Mouse (Mus musculus) frontal cortex, adult 2 months (tissue): ENCODE results near the gene Astn2. TPM values are rescaled to one million over a fixed set of nuclear protein-coding genes. Genes with fewer than 3 reads are reported as not detected.
"Not testable (repeated sequence)": the region's sequence is repeated elsewhere in the genome, so short reads cannot be mapped to it uniquely, and the experiment has no call there.

Experiments
- DNase-seq, 2 experiments: peaks; one replicate each; pipeline ENCODE4 v3.0.0; 2022; ENCODE audit warnings: low spot score in 1 of 2; ENCODE audit errors: extremely low spot score in 1 of 2
- polyA plus RNA-seq: library from polyadenylated mRNA; depleted of rRNA; stranded (reverse); fragments of >200 nt; gene quantifications from 2 replicates; pipeline ENCODE4 v1.2.3, GENCODE M21; 2012

Gene Astn2
- polyA plus RNA-seq, 1 experiment = 18.2 TPM

- no peak for DNase-seq
Observed at GRCm38 (mm10) chr4:65694011-65694410, 710.4 kb downstream of the Astn2 start.

- DNase-seq = no peak
Observed at GRCm38 (mm10) chr4:65687006-65687723, 717.2 kb downstream of the Astn2 start.

- no peak for DNase-seq
Observed at GRCm38 (mm10) chr4:65686258-65687005, 718.0 kb downstream of the Astn2 start.

GRCm38 (mm10) chr4:65684401-65684800 lies 720.0 kb downstream of the Astn2 start:
- no peak for DNase-seq

- not testable (repeated sequence) for DNase-seq
Observed at GRCm38 (mm10) chr4:65679786-65680185, 724.6 kb downstream of the Astn2 start.

- peak in 1 of 2 experiments; percentile 31 for DNase-seq
Observed at GRCm38 (mm10) chr4:65678929-65679328, 725.5 kb downstream of the Astn2 start.

- DNase-seq = no peak
Observed at GRCm38 (mm10) chr4:65678495-65678894, 725.9 kb downstream of the Astn2 start.

GRCm38 (mm10) chr4:65674267-65674978 lies 730.0 kb downstream of the Astn2 start:
- no peak for DNase-seq

- DNase-seq = no peak
Observed at GRCm38 (mm10) chr4:65673418-65673933, 730.9 kb downstream of the Astn2 start.

GRCm38 (mm10) chr4:65672294-65672693 lies 732.1 kb downstream of the Astn2 start:
- no peak for DNase-seq

- no peak for DNase-seq
Observed at GRCm38 (mm10) chr4:65671585-65672184, 732.7 kb downstream of the Astn2 start.

- no peak for DNase-seq
Observed at GRCm38 (mm10) chr4:65667030-65667610, 737.3 kb downstream of the Astn2 start.

GRCm38 (mm10) chr4:65663176-65663575 lies 741.2 kb downstream of the Astn2 start:
- DNase-seq = no peak

GRCm38 (mm10) chr4:65654723-65655122 lies 749.7 kb downstream of the Astn2 start:
- peak; percentile 67 to 88 for DNase-seq

- DNase-seq = no peak
Observed at GRCm38 (mm10) chr4:65642611-65643010, 761.8 kb downstream of the Astn2 start.

GRCm38 (mm10) chr4:65638231-65638630 lies 766.2 kb downstream of the Astn2 start:
- DNase-seq = no peak

GRCm38 (mm10) chr4:65620125-65620524 lies 784.3 kb downstream of the Astn2 start:
- no peak for DNase-seq

- no peak for DNase-seq
Observed at GRCm38 (mm10) chr4:65613135-65613534, 791.3 kb downstream of the Astn2 start.

- no peak for DNase-seq
Observed at GRCm38 (mm10) chr4:65610896-65611295, 793.5 kb downstream of the Astn2 start.

GRCm38 (mm10) chr4:65610329-65610728 lies 794.1 kb downstream of the Astn2 start:
- no peak for DNase-seq
